Mouse (Mus musculus) thymus, postnatal 25 days (tissue): ENCODE measurements around the gene Rbm26.

Experiments
- DNase-seq: peaks from one replicate; pipeline ENCODE4 v3.0.0; 2022

Gene Rbm26

DNA sequence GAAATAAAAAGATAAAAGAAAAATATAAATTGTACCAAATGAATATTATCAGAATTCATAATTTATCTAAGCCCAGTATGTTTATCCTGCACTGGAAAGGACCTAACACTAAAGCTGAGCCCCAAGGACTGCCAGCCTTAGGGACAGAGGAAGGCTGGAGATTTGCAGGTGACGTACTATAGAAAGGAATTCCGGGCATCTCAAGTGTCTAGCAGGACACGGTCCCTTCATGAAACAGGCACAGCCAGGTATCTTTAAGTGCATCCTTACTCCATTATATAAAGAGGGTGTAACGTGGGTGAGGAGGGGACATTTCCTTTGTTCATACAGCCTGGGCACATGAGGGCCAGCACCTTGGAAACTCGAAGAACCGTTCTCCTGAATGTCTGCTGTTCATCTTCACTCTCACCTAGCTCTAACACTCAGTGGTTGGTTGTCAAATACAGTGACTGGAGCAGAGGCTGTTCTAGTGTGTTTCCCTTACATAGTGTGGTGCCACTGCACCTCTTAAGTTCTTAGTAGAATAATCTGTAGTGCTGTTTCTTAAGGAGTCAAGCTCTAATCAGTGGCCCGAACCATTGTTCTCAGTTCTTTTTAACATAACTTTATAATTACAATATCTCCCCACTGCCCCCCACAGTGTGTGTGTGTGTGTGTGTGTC lies 91.7 kb downstream of the Rbm26 start:
- DNase-seq, result no peak

DNA sequence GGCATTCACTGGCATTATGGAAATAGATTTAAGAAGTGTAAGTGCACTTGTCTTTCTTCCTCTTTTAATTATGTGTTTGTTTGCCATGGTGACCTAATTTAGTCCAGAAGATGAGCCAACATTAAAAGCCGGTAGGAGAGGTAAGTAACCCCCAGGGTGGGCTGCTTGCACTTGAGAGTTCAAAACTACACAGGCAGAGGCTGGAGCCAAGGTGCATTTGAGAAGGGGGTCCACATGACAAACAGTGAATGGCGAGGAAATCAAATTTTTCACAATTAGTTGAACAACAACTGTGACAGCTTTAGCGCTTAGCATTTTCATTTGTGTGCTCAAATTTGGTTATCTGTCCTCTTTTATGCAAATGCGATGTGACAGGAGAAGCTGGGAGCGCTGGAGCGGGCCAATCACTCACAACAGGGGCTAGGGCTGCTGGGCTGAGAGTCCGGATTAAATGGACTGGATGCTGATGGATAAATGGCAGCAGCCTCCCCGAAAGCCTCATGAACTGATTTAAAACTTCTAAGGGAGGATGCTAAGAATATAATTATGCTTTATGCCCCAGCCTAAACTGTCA lies 92.3 kb downstream of the Rbm26 start:
- DNase-seq, result no peak

DNA sequence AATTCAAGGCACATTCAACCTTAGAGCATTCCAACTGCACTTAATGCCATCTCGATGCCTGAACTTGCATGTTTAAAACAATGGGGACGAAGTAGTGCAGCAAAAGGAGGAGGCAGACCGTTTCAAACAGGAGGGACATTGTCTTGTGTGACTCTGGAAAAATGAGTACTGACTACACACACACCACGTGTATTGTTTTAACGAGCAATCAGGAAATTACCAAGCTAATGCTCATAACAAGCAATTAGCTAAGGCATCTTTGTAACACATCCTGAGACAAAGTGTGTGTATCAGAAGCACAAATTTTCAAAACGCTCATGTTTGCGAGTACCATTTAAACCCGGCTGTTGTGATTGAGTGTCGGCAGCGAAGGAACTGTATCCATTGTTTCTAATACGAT lies 93.0 kb downstream of the Rbm26 start:
- DNase-seq, result no peak

DNA sequence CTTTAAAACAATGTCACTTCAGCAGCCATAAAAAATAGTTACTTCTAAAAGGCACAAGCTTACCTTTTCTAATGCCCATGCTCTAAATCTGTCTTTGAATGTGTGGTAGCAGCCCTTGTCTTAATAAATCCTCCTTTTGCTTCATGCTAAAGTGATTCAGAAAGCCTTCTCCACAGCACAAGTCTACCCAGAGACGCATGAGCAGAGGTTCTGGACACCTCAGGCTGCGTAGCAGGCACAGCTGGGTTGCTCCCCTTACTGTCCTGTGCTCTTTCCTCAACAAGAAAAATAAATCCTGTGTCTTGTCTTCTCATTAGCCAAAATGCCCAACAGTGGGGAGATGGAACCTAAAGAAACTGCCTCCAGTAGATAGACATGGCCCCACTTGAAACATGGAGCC lies 102.4 kb downstream of the Rbm26 start:
- no peak for DNase-seq

DNA sequence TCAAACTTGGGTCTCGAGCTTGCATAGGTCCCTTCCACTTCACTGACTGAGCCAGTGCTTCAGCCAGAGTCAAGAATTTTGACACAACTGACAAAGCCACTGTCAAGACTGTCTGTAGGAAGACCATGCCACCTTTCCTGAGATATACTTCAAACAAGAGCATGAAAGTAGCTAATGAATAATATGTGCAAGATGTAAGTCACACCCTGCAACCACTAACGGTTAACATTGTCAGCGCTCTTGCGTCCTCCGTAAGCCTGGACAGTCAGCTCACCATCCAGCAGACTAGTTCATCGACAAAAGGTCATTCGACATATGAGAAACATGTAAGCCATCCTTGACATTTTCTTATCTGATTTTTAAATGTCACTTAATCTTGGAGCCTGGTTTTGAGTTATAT lies 102.8 kb downstream of the Rbm26 start:
- DNase-seq, result no peak

DNA sequence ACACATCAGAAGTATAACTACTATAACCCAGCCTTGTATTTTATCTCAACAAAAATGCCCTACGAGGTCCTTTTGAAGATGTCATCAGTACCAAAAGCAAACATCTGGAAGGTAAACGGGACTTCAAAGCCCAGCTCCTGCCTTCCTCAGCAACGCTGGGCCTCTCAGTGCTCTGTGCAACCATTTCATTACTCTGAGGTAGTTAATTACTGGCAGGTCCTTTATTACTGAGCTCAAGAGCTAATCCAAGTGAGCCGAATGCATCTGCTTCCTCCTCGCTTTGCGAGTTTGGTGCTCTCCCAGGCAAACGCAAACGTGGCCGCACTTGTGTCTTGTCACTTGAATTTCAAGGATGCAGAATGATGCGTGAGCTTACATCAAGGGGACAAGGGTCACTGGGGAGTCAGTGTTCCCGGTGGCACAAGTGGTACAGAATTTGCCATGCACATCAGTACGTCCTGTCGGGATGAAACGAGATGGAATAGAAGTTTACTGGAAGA lies 106.1 kb downstream of the Rbm26 start:
- DNase-seq, result no peak

DNA sequence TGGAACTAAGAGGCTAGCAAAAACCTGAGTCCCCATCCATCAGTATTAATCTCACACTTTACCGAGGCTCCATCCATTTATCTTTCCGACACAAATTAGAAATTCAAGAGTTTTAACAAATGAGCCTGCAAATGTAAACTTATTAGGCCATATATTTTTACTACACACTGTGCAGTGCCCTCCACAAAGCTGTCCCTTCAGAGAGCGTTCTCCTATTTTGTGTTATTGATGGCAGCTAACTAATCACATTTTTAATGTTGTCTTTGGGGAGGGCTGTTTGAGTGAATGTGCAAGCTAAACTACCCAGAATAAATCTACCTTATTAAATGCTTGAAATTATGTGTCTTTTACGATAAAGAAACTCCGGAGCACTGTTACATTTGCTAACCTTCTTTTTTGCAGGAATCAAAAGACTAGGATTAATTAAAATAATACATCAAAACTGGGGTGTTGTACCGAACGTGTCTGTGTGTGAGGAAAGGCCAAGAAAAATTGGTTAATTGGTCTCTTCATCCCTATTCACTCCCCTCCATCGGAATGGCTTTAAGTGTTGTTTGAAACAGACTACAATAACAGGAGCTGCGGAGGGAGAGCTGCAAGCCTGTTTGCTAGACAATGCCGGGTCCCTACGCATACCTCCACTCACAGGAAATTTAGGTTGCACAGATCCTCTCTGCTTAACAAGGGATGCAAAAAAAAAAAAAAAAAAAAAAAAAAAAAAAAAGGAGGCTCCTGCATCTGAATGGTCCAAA lies 106.7 kb downstream of the Rbm26 start:
- DNase-seq, result no peak

DNA sequence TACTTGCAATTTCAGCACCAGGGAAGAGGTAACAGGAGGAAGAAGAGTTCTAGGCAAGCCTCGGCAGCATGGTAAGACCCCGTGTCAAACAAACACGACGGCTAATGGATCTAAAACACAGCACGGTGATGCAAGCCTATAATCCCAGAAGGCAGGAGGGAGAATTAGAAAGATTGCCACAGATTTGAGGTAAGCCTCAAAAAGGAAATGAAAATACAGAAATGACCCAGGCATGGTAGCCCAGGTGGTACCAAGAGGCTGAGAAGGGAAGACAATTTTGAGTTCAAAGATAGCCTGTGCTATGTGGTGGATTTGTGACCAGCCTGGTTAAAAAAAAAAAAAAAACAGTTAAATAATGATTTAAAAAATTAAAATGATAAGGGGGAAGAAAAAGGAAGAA lies 109.1 kb downstream of the Rbm26 start:
- DNase-seq, result no peak

DNA sequence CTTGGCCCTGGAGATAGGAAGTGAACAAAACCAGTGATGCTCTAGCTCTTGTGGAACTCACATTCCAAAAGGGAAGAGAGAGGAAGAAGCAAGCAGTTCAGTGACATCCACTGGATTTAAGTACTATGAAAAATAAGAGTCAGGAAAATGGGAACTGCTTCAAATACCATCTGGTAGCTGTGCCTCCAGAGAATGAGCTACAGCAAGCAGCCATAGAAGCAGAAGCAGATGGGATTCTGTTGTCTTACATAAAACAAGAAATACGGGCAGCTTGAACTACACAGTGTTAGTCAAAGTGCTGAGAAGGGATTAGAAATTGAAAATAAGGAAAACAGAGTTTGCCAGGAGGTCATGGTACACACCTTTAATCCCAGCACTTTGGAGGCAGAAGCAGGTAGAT lies 112.9 kb downstream of the Rbm26 start:
- DNase-seq, result no peak

DNA sequence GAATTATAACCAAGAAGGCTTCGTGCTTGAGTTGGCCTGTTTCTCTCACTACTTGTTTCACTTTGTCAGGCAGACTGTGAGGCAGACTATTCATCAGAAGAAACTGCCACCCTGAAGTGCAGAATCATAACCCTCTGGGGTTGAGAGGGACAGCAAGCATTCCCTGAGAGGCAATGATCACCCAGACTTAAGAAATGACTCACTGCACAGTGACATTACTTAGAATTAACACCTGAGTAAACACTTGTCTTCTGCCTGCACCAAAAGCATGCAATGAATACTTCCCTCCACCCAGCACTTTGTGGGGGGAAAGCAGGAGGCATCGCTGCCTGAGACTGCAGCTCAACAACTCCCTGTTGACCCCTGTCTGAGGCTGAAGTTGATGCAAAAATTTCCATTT lies 115.9 kb downstream of the Rbm26 start:
- DNase-seq, result no peak

DNA sequence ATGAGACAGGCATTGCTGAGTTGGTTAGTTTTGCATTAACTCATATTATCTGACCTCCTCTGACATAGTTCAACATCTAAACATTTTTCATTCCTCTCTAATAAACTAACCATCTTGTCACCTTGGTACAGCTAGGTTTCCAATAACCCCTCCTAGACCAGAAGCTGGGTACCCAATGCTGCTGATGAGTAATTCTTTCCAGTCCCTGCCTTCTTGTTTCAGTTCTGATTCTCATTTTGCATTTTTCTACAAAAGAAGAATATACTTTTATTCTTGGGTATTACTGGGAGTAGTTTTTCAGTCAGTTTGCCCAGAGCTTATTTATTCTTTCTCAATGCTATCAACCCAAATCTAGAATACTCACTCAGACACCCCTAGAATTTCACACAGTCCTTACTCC lies 119.2 kb downstream of the Rbm26 start:
- DNase-seq, result no peak
